Mouse (Mus musculus) lung, postnatal 25 days (tissue): ENCODE data around the gene Cldn2.
"Not testable (repeated sequence)": the region's sequence is repeated elsewhere in the genome, so short reads cannot be mapped to it uniquely, and the experiment has no call there.

Experiments used
- DNase-seq: peaks from one replicate; pipeline ENCODE4 v3.0.0; 2022; ENCODE audit warnings: low spot score

The Cldn2 gene

DNA sequence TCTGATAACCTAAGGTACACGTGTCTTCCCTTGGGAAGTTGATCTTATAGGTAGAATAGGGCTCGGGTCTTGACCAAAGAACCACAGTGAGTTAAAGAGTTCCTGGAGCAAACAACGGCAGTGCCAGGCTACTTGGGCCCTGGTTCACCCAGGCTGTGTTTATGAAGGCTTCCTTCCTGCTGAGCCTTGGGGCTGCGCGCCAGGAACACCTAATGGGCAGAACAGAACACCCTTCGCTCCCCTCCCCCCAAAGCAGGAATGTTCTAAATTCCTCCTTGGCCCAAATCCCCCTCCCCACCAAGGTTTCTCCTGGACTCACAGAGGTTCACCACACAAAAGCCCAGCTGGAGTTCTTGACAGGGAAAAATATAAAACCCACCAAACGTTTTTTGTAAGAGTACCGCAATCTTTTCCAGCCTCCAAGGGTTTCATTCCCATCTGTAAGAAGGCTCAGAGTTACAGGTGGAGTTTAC is at the start of gene Cldn2:
Gene Cldn2 (plus strand): TSS at position 423 of the 473 bp plus-strand sequence.
- peak; percentile 41 for DNase-seq

DNA sequence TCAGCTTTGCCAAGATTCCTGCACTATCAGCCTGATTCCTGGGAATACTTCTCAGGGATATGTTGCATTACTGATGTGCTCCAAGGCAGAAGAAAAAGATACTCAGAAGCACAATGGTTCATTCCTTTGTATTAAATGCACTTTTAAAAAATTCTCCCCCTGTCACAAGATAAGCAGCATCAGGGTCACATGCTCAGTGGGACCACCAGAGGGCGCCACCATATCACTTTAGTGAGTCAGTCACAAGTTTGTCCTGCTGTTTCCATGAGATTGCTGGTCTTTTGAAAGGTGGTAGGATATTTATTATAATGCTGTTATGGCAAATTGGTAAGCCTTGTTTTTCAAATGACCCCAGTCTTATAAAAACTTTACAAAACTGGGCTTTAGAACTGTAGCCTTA is 48.8 kb upstream of the Cldn2 start:
- peak; percentile 9 for DNase-seq

DNA sequence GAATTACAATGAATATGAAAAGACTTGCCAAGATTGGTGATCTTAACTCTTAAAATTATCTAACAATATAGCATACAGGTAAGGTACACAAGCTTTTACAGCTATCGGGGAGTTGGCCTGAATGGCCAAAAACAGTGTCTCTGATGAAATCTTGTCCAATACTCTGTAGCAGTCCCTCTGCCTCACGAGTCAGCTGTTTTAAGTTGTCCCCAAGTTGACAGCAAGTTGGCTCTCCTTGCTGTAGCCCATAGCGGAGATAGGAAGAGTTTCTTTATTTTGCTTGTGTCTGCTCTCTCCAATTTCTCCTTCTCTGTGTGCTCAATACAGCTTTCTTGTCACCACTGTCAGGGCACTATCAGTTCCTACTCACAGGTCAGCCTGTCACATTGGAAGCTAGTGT is 42.0 kb upstream of the Cldn2 start:
- not testable (repeated sequence) for DNase-seq

DNA sequence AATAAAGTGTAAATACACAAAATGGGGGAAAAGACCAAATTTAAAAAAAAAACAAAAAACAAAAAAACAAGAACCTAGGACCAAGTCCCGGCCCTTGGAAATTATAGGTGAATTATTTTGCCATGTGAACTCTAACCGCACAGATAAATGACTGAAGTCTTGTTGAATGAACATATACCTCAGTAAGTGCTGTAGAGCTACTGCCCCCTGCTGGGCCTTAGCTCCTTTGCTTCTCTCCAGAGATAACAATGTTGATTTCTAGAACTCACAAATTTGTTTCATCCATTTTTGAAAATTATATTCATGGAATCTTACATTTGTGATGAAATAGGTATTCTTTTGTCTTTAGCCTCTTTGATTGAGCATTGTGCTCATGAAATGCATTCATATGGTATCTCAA is 38.1 kb upstream of the Cldn2 start:
- DNase-seq: no peak

DNA sequence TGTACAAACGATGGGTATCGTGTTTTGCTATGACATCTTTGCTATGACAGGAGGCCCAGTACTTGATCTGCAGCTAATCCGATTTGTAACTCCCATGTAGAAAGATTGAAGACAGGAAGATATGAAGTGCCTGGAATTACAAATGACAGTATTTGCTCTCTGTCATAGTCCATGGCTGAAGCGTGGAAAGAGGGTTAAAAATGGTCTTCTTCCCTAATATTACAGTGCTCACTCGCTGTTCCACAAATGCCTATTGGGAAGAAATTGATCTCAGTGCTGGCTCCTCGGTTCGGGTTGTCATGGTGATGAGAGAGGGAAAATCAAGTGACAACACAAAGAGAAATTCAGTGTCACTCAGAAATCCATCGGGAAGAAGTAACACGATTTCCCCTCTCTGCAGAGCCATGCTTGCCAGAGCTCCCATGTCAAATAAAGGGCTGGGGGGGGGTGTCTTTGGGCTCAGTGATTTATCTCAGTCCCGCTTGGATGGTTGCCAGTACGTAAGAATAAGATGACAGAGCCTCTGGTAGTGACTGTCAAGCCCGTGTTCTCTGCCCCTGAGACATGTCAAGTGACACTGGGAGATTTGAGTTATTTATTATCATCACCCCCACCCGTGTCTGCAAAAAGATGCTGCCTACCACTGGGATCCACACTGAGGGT is 30.5 kb upstream of the Cldn2 start:
- no peak for DNase-seq

DNA sequence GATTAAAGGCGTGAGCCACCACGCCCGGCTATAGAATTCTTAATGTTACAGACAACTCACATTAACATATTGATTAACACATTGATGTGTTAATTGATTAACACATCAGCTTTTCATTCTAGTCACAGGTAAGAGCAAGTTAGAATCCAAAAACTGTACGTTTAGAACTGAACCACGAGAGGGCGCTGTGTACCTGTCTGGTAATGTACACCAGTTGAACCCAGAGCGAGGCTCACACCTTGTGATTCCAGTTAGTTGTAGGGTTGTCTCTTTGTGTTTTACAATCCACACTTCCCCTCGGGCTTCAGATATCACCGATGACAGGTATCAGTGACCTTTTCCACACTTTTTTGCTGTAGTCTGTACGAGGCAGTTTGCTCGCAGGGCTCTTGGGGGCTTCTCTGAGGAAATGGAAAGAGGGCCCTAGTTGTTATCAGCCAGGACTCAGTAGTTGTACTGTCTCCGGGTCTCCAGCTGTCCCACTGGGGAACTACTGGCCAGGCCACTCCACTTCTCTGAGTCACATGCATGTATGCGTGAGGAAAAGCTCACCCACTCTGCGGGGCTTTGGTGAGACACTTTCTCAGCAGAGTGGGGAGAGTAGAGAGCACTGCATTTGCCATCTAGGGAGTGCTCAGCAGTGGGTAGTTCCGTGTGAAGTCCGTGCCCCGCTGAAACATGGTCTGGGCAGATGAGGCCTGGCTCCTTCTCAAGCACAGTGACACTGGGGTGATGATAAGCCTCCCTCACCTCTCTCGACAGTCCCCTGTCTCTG is 26.1 kb upstream of the Cldn2 start:
- no peak for DNase-seq

DNA sequence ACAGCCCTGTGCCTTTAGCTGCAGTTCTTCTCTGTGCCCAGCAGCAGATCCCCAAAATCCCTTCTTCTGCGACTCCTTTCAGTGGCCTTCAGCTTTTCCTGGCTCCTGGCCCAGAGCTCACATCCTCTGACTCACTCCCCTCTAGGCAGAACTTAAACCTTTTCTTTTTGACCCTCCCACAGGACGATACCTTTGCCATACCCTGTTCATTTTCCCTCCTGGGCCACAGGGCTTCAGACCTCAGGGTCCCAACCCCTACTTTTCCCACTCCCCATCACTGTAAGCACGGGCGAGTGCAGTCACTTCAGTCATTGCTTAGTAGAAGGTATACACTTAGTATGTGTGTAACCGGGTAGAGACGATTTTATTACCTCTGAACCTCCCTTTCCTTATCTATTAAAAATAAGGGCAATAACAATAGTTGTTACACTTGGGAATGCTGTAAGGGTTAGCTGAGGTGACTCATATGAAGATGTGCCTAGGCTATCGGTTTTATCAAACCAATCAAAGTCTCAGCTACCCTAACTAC is 25.5 kb upstream of the Cldn2 start:
- DNase-seq: no peak

DNA sequence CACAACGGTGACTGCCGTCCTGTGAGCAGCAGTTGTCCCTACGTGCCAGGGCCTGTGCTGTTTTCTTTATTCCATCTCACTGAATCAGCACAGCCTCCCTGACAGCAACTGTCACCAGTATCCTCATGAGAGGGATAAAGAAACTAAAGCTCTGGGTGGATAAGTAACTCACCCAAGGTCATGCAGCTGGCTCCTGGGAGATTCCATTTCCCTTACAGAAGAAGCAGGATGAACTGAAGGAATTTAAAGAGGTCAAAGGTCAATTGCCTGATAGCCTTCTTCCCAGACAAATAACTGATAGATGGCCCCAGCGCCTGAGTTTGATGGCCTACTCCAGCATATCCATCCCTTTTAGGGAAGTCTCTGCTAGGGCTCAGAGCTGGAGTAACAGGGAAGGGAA is 23.3 kb upstream of the Cldn2 start:
- DNase-seq: no peak

DNA sequence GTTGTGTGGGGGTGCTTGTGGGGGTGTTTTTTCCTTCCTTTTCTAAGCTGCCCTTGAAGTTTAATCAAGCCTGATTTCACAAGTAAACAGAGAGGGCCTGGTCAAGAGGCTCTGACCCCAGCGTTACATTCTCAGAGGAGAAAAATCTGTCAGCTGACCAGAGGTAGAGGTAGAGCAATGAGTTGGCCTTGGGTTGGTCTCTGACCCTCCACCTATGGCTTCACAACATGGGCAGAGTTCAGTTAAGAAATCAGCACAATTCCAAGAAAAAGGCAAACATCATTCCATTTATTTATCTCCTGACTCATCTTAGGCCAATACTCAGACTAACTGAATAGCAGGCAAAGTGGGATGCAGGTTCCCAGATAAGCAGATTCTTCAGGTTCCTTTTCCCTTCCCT is 21.7 kb upstream of the Cldn2 start:
- no peak for DNase-seq

DNA sequence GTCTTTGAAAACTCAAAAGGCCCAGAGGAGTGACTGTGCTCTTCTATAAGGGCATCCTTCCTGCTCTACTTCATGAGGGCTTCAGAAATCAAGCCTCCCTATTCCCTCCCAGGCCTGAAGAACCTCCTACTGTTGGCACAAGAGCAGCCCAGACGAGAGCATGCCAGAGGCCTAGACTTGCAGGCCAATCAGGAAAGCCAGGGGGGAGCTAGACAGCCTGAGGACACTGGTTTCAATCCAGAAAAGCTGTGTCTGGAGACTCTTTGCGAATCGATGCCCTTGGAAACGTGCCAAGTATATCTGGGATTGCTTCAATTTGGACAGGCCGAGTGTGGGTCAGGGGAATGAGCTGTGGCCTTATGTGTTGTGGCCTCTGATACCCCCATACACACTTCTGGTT is 21.2 kb upstream of the Cldn2 start:
- DNase-seq: no peak

DNA sequence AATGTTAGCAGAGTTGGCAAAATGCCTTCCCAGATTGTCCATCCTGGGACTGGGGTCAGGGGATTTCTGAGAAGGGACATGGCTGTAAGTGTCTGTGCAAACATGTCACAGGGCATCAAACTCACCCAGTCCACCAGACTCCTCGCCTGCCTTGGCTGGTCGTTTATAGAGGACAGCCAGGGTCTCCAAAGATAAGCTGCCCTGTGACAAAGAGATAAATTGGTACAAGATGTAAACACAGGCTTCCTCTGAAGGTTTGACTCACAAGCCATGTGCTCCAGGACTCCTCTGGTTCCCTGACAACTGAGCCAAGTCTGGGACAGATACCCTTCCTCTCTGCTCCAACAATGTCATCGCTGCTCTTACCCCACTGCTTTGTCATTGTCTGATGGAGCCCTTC is 19.6 kb upstream of the Cldn2 start:
- no peak for DNase-seq

DNA sequence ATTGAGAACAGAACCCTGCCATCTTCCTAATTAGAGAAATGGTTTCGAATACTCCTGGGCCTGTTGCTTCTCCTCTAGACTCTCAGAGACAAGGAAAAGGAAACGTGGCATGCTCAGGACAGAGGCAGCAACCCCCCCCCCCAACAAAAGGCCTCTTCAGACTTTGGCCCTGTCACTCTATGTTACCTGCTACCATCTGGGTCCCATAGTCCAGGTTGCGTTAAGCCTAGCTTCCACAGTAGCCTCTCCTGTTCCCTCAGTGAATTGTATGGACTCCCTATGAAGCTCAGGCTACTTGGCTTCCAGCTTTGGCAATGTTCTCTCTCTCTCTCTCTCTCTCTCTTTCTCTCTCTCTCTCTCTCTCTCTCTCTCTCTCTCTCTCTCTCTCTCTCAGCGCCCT is 19.1 kb upstream of the Cldn2 start:
- DNase-seq: no peak

DNA sequence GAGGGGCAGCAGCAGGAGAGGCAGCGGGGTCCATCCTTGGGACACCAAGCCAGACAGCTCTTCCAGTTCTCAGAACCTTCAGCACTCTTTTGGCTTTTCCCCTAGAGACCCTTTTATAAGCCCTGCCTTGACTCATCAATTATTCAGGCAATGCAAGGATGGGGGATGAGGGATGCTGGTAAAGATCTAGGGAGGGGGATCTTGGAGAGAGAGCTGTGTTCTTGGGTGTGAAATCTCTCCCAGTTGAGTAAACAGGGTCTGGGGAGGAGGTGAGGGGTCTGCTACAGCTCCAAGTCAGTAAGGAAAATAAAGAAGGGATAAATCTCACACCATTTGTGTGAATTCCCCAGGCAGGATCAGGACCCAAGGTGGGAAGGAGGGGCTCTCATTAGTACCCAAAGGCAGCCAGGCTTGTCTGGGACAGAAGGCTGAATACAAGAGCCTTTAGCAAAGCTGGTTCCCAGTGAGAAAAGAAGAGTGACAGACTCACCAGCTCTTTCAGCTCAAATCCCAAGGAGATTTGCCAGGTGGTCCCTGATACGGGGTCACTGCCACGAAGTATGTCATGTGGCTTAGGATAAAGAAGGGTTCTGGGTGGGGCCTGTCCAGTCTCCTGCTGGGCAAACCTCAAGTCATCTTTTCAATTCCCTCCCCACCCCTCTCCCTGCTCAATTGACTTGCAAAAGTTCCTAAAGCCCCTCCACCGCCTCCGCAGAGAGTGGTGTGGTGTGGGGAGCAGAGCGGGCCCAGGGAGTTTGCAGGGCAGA is 18.2 kb upstream of the Cldn2 start, which contains the start of gene Ripply1:
Gene Ripply1 (minus strand): TSS at position 76 of the 767 bp plus-strand sequence.
- no peak for DNase-seq

DNA sequence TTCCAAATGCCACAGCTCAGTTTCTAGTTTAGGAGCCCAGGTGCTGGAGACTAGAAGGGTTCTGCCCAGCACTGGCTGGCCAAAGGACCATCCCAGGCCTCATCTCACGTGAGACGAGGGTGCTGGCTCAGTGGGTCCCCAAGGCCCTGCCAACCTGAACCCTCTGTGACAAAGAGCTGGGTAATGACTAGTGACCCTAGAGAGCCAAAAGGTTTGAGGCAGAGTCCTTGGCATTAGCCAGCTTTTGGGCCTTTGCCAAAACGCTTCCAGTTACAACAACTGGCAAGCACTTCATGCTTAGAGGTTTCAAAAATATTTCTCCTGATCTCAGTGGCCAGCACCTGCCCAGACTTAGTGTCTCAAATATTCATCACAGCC is 17.6 kb upstream of the Cldn2 start:
- DNase-seq: peak; percentile 26

DNA sequence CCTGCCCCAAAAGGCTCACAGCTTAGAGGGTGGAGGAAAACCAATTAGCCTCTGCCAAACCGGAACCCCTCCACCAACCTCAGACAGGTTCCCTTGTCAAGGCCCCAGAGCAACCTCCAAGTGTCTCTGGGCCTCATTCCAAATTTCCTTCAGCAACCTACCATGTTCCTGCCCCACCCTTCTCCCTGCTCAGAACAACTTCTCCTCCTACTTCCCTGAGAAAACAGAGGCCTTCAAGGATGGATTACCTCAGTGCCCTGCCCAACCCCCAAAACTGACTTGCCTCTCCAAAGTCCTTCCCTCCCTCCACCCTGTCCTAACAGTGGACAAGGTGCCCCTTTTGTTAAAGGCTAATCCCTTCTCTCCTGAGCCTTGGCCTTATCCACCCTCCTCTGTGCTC is 14.9 kb upstream of the Cldn2 start:
- peak; percentile 77 for DNase-seq

DNA sequence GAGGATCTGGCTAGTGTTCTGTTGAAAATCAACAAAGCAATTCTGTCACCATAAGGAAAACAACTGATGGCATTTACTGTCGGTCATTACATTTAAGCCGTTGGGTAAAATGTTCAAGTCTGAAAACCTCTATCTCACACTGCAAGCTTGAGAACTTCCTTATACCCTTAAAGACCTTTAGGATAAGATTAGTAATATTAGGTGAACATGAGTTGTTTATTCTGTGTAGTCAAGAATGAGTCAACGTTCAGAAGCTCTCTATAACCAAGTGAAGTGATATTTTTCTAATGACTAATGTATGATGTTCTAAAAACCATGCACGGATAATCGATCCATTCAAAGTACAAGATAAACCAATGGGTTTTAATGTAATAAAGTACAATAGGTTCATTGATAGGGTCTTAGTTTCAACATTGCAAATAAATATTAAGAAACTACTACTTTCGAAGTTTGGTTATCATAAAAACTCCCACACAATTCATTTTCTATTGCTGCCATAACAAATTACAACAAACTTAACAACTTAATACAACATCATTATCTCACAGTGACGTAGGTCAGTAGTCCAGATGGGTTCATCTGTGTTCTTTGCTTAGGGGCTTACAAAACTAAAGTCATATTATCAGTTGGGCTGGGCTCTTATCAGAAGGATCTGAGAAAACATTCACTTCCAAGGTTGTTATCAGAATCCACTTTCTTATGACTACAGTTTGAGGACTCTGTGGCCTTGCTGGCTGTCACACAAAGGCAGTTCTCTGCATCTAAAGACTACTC is 6.4 kb upstream of the Cldn2 start:
- DNase-seq: no peak

DNA sequence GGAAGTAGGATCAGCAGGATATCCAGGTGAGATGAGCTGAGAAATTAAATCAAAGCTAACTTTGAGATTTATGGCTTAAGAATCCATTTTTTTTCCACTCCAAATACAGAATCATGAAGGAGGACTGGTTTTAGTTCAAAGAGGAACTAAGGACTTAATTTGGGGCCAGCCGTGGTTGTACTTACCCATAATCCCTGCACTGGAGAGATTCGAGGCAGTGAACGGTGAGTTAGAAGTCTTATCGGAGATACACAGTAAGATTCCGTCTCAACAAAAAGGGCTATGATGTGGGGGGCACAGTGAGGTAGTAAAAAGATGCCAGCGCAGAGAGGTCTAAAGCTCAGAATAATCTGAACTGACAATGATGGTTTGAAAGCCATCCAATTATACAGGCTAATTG is 4.6 kb upstream of the Cldn2 start:
- DNase-seq: no peak

DNA sequence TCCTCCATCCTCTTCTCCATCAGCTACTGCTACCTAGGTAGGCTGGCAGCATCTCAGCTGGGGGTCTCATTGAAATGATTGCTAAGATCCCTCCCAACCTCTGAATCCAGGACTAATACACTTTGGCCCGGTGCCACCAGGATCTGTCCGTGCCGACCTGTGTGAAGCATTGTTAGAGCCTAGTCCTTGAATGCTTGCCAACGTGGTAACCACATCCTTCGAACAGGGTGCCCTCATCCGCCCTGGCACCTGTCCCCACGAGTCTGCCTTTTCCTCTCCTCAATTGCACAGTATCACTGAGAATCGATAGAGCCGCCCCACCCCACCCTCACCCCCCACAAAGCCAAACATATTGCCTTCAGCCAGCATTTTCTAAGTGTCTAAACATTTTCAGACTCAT is 2.8 kb upstream of the Cldn2 start:
- no peak for DNase-seq

DNA sequence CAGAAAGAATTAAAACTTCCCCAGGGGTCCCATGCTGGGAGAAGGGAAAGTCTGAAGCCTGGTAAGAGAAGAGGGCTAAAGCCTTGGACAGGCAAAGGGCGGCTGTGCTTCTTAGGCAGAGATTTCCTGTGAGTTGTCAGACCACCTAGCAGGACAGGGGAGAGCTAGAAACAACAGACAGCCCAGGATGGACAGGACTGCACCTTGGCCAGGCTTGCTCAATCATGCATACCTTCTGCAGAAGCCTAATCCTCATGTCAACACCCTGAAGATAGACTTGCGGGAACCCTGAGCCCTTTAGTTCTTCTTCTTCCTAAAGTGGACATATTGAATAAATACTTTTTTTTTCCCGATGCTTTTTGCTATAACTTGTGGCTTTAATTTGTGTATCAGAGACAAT is 675 bp upstream of the Cldn2 start:
- no peak for DNase-seq

DNA sequence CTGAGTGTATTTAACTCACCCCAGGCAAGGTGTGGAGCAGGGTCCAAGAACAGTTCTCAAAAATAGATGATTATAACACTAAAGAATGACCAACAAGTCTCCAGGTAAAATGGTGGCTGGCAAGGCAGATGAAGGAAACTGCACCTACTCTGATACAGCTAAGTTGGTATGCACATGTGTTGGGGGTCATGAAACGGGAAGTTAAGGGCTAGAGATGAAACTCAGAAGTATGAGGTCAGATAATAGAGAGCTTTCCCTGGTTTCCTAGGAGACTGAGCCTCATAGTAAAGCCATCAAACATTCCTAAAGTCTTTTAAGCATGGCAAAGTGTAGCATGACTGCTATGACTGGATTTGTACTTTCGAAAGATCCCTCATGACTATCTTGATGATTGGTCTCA is 2.4 kb downstream of the Cldn2 start:
- DNase-seq: no peak

DNA sequence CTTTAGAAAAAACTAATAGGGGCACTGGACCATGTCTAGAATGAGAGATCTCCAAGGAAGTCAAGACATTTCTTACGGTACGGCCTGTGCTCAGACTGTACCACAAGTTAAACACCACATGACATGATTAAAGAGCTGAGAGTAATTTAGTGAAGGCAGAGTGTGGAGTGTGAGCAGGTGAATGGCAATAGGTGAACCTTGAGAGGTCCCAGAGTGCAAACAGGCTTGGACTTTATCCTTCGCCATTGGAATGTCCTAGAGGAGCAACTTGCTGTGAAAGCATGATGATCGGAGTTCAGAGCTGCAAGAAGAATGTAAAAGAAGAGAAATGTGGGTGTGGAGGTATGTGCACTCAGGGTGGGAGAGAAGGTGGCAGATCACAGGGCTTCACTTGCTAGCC is 5.3 kb downstream of the Cldn2 start:
- DNase-seq: no peak

DNA sequence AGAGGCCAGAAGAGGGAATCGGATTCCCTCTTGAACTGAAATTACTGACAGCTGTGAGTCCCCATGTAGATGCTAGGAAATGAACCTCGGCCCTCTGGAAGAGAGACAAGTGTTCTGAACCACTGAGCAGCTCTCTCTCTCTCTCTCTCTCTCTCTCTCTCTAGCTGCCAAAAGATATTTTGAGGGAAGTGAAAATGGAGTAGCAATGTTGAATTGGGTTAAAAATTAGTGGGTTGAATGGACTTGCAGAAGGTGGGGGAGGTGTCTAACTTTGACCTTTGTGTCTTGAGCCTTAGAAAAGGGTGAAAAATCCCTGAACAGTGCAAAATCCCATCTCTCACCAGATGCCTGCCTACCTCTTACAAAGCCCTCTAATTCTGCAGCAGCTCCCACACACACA is 6.8 kb downstream of the Cldn2 start:
- DNase-seq: no peak
